Mouse (Mus musculus) ES-Bruce4 (cell line): ENCODE results near the gene Fam163a. TPM values are rescaled to one million over a fixed set of nuclear protein-coding genes. Genes with fewer than 3 reads are reported as not detected.

Source experiments
- H3K27ac ChIP-seq: 2 replicates; pipeline ENCODE4 v1.5.1; 2012; ENCODE audit warnings: low read length, inconsistent platforms; ENCODE audit not compliant: insufficient read depth
- H3K27me3 ChIP-seq: 2 replicates; pipeline ENCODE4 v1.6.1; 2012; ENCODE audit warnings: mild to moderate bottlenecking, low read length, inconsistent platforms; ENCODE audit not compliant: control insufficient read depth, poor library complexity, insufficient read depth, severe bottlenecking
- H3K36me3 ChIP-seq: 2 replicates; pipeline ENCODE4 v1.6.1; 2012; ENCODE audit warnings: inconsistent platforms, mild to moderate bottlenecking, low read length, moderate library complexity; ENCODE audit not compliant: control insufficient read depth, poor library complexity, insufficient read depth, severe bottlenecking
- H3K4me1 ChIP-seq: one replicate; pipeline ENCODE4 v1.8.1; 2011; ENCODE audit warnings: low read length; ENCODE audit not compliant: control insufficient read depth, insufficient read depth
- H3K4me3 ChIP-seq: 2 replicates; pipeline ENCODE4 v1.5.1; 2011; ENCODE audit warnings: low read depth, mild to moderate bottlenecking, low read length
- H3K9ac ChIP-seq: 2 replicates; pipeline ENCODE4 v1.6.1; 2012; ENCODE audit warnings: low read depth, mild to moderate bottlenecking, inconsistent platforms; ENCODE audit not compliant: poor library complexity, severe bottlenecking
- H3K9me3 ChIP-seq: replicated peaks from 2 replicates; pipeline ENCODE4 v1.6.1; 2012; ENCODE audit warnings: mild to moderate bottlenecking, low read length, inconsistent platforms; ENCODE audit not compliant: control insufficient read depth, poor library complexity, insufficient read depth, severe bottlenecking
- CTCF ChIP-seq: IDR thresholded peaks from one replicate; pipeline ENCODE4 v1.8.1; 2011; ENCODE audit warnings: low read depth, low read length
- EP300 ChIP-seq: IDR thresholded peaks from 2 replicates; pipeline ENCODE4 v1.6.1; 2011; ENCODE audit warnings: low read depth, low read length; ENCODE audit not compliant: insufficient read depth
- POLR2A ChIP-seq: IDR thresholded peaks from one replicate; pipeline ENCODE4 v1.8.1; 2011; ENCODE audit warnings: low read length; ENCODE audit not compliant: insufficient read depth
- polyA plus RNA-seq: library from polyadenylated mRNA; stranded (reverse); fragments of >200 nt; gene quantifications from 2 replicates; pipeline ENCODE4 v1.2.4, GENCODE M21; 2011; ENCODE audit warnings: low read depth; ENCODE audit not compliant: missing spikeins, insufficient read depth, insufficient read length

Gene Fam163a
- polyA plus RNA-seq, 1 experiment = 0.40 TPM

DNA sequence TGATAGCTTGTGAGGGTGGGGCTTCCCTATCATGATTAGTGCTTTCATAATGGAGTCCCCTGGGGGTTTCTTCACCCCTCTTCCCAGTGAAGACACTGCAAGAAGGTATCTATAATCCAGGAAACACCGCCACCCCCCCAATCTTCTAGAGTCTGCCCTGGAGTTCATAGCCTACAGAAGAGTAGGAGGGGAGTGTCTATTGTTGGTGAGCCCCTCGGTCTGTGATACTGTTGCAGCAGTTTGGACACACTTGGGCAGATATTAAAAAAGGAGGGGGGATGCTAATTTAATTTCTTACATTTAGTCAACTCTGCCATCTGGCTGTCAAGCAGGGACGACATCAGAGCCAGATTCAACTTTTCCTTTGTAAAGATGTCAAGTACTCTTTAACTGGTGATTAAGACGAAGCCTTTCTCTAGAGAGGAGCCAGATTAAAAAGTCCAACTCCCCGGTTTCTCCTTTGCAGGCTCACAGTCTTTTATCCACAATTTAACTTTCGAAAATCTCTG, 7.0 kb upstream of the Fam163a start:
- no peaks in the 10 kb centered on the region for H3K36me3 ChIP-seq
- TF ChIP-seq CTCF = no peak
- TF ChIP-seq EP300 = no peak
- no peak for TF ChIP-seq POLR2A
- peaks cover 6% of the 10 kb centered on the region for H3K4me1 ChIP-seq
- no peak overlapping the region for H3K9ac ChIP-seq
- H3K27ac ChIP-seq = no peak overlapping the region
- no peak overlapping the region for H3K4me3 ChIP-seq
- H3K27me3 ChIP-seq = no peaks in the 10 kb centered on the region
- H3K9me3 ChIP-seq = no peaks in the 10 kb centered on the region

DNA sequence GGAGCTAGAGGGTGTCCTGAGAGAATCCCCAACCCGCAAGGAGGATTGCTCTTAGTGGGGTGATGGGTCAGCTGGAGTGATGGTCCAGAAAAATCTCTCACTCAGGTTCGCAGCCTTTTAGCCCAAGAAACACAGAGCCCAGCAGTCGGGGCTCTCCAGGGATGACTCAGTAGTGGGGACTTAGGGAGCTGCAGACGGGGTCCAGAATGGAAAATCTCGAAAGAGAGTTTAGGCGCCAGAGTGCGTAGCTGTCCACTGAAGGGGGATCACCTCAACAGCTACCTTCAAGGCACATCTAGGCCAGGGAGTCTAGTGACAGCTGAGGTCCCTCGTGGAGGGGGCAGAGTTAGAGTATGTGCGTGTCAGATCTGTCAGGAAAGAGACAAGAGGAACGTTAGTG, 338 bp upstream of the Fam163a start:
- peak overlapping the region; percentile 65 for H3K4me3 ChIP-seq
- TF ChIP-seq CTCF (no peak), EP300 (no peak), POLR2A (no peak)
- H3K9ac ChIP-seq = peak overlapping the region; percentile 78
- no peak overlapping the region for H3K27ac ChIP-seq
- peaks cover 8% of the 10 kb centered on the region for H3K27me3 ChIP-seq
- no peaks in the 10 kb centered on the region for H3K4me1 ChIP-seq
- H3K9me3 ChIP-seq = no peaks in the 10 kb centered on the region
- H3K36me3 ChIP-seq = no peaks in the 10 kb centered on the region

- no peak overlapping the region for H3K27ac ChIP-seq
- no peaks in the 10 kb centered on the region for H3K4me1 ChIP-seq
Measured at GRCm38 (mm10) chr1:156203961-156204655, 718 bp downstream of the Fam163a start.

GRCm38 (mm10) chr1:156202661-156203060, 2.2 kb downstream of the Fam163a start:
- Histone ChIP-seq H3K27ac (no peak overlapping the region), H3K27me3 (peaks cover 8% of the 10 kb centered on the region), H3K36me3 (no peaks in the 10 kb centered on the region), H3K9ac (no peak overlapping the region), H3K4me3 (no peak overlapping the region), H3K9me3 (no peaks in the 10 kb centered on the region), H3K4me1 (no peaks in the 10 kb centered on the region)
- TF ChIP-seq CTCF (no peak), POLR2A (no peak), EP300 (no peak)

More at GRCm38 (mm10) chr1:156203961-156204655, 718 bp downstream of the Fam163a start:
- H3K9me3 ChIP-seq = no peaks in the 10 kb centered on the region
- H3K9ac ChIP-seq = peak overlapping the region; percentile 78
- H3K36me3 ChIP-seq = no peaks in the 10 kb centered on the region
- peaks cover 8% of the 10 kb centered on the region for H3K27me3 ChIP-seq
- H3K4me3 ChIP-seq = peak overlapping the region; percentile 65
- TF ChIP-seq CTCF (no peak), POLR2A (no peak), EP300 (no peak)

- H3K9ac ChIP-seq = no peak overlapping the region
- H3K4me1 ChIP-seq = no peaks in the 10 kb centered on the region
- H3K9me3 ChIP-seq = no peaks in the 10 kb centered on the region
- H3K36me3 ChIP-seq = no peaks in the 10 kb centered on the region
- no peak overlapping the region for H3K4me3 ChIP-seq
- peaks cover 8% of the 10 kb centered on the region for H3K27me3 ChIP-seq
- no peak overlapping the region for H3K27ac ChIP-seq
- TF ChIP-seq CTCF (no peak), POLR2A (no peak), EP300 (no peak)
Measured at GRCm38 (mm10) chr1:156201069-156201468, 3.8 kb downstream of the Fam163a start.

DNA sequence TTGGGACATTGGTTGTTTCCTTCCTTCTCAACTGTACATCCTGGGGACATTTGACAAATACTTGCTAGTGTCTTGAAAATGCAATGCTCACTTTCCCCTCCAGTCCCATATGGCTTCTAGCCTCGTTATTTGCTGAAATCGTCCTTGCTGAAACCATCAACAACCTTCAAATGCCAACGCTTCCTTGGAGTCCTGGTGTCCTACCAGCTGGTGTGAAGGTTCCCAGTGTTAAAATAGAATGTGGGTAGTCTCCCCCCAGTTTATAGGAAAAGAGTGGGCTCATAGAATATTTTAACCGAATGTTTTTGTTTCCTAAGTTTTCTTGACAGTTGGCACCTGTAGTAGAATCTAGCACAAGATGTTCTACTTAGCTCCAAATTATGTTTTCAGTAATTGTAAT, 7.2 kb downstream of the Fam163a start:
- Histone ChIP-seq H3K9ac (no peak overlapping the region), H3K4me3 (no peak overlapping the region), H3K9me3 (no peaks in the 10 kb centered on the region), H3K4me1 (no peaks in the 10 kb centered on the region), H3K27me3 (no peaks in the 10 kb centered on the region), H3K36me3 (no peaks in the 10 kb centered on the region), H3K27ac (no peak overlapping the region)
- TF ChIP-seq CTCF (no peak), EP300 (no peak)
